Mouse (Mus musculus): ENCODE data around the gene Cdk5r2. TPM values are rescaled to one million over a fixed set of nuclear protein-coding genes. Genes with fewer than 3 reads are reported as not detected.
"Not testable (repeated sequence)": the region's sequence is repeated elsewhere in the genome, so short reads cannot be mapped to it uniquely, and the experiment has no call there.

Cdk5r2 gene
- polyA plus RNA-seq, 1 experiment from 2014 or later: not detected

GRCm38 (mm10) chr1:74818509-74818908, 36.2 kb upstream of the Cdk5r2 start:
- no peaks in the 10 kb centered on the region for H3K4me1 ChIP-seq
- WGBS: 93% methylated on average over 1 of the region's 1 CpGs
- no peak overlapping the region for H3K9ac ChIP-seq
- H3K4me2 ChIP-seq: no peak overlapping the region
- H3K27ac ChIP-seq: no peak overlapping the region
- ATAC-seq (ENCODE audit: insufficient number of reproducible peaks, low FRiP score, low TSS enrichment, low read depth): no peak
- no peak overlapping the region for H3K4me3 ChIP-seq
- H3K9me3 ChIP-seq: no peaks in the 10 kb centered on the region
- no peaks in the 10 kb centered on the region for H3K36me3 ChIP-seq
- H3K27me3 ChIP-seq: no peaks in the 10 kb centered on the region

GRCm38 (mm10) chr1:74823598-74823997, 31.1 kb upstream of the Cdk5r2 start:
- H3K36me3 ChIP-seq; H3K4me2 ChIP-seq; ATAC-seq (ENCODE audit: insufficient number of reproducible peaks, low FRiP score, low TSS enrichment, low read depth); H3K27ac ChIP-seq; H3K4me1 ChIP-seq; H3K4me3 ChIP-seq; H3K27me3 ChIP-seq; H3K9me3 ChIP-seq; H3K9ac ChIP-seq: not testable (repeated sequence)
- WGBS: 99% methylated on average over 4 of the region's 4 CpGs

DNA sequence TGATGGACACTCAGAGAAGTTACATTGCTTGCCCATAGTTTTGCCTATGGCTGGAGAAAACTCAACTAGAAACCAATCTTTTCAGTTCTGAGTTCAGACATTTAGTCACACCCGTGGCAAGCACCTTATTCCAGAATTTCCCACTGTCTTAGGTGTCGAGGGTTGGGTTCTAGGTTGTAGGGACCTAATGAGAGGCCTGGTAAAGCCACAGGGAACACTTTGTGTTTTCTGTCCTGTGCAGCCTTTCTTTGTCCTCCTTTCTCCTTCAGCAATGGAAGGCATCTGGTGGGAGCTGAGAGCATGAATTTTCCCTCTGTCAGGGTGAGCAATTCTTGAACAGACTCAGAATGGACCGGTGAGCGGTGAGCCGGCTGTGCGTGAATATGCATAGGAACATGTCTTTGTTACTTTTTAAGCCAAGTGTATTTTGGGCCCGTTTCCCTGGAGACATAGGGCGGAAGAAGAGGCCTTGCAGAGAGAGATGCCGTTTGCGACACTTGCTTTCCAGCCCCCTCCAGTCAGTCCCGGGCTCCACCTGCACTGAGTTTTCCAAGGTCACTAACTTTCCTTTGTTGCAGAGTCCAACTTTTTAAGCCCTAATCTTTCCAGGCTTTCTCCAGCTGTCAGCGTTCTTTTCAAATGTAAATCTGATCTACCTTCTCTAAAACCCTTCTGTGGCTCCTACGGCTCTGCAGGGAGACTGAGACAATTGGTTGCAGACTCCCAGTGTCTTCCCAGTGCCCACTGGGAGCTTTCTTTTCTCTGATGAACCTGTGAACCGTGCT, 30.0 kb upstream of the Cdk5r2 start:
- H3K4me3 ChIP-seq: no peak overlapping the region
- no peak overlapping the region for H3K4me2 ChIP-seq
- no peaks in the 10 kb centered on the region for H3K27me3 ChIP-seq
- 37% methylated on average over 14 of the region's 14 CpGs for WGBS
- no peak overlapping the region for H3K9ac ChIP-seq
- no peaks in the 10 kb centered on the region for H3K4me1 ChIP-seq
- no peak for ATAC-seq (ENCODE audit: insufficient number of reproducible peaks, low FRiP score, low TSS enrichment, low read depth)
- H3K27ac ChIP-seq: no peak overlapping the region
- H3K36me3 ChIP-seq: no peaks in the 10 kb centered on the region
- no peaks in the 10 kb centered on the region for H3K9me3 ChIP-seq

- no peaks in the 10 kb centered on the region for H3K36me3 ChIP-seq
Observed at GRCm38 (mm10) chr1:74830061-74830460, 24.7 kb upstream of the Cdk5r2 start.

GRCm38 (mm10) chr1:74833255-74833654, 21.5 kb upstream of the Cdk5r2 start:
- Histone ChIP-seq H3K27me3 (no peaks in the 10 kb centered on the region; the same call in 1 of the 2 replicates), H3K4me1 (no peaks in the 10 kb centered on the region), H3K36me3 (no peaks in the 10 kb centered on the region), H3K9me3 (no peaks in the 10 kb centered on the region), H3K4me3 (no peak overlapping the region), H3K9ac (no peak overlapping the region), H3K27ac (no peak overlapping the region), H3K4me2 (no peak overlapping the region)
- ATAC-seq (ENCODE audit: insufficient number of reproducible peaks, low FRiP score, low TSS enrichment, low read depth): no peak
- WGBS: 85% methylated on average over 3 of the region's 3 CpGs

More at GRCm38 (mm10) chr1:74830061-74830460, 24.7 kb upstream of the Cdk5r2 start:
- Histone ChIP-seq H3K27me3 (no peaks in the 10 kb centered on the region; the same call in 1 of the 2 replicates), H3K4me2 (no peak overlapping the region), H3K9me3 (no peaks in the 10 kb centered on the region), H3K27ac (no peak overlapping the region), H3K9ac (no peak overlapping the region), H3K4me1 (no peaks in the 10 kb centered on the region), H3K4me3 (no peak overlapping the region)
- WGBS: 81% methylated on average over 9 of the region's 9 CpGs
- no peak for ATAC-seq (ENCODE audit: insufficient number of reproducible peaks, low FRiP score, low TSS enrichment, low read depth)

GRCm38 (mm10) chr1:74843090-74843489, 11.6 kb upstream of the Cdk5r2 start:
- Histone ChIP-seq H3K36me3 (no peaks in the 10 kb centered on the region), H3K4me2 (no peak overlapping the region), H3K4me1 (no peaks in the 10 kb centered on the region), H3K27ac (no peak overlapping the region), H3K27me3 (peaks cover 13% of the 10 kb centered on the region; the same call in 1 of the 2 replicates), H3K9ac (no peak overlapping the region), H3K9me3 (no peaks in the 10 kb centered on the region), H3K4me3 (no peak overlapping the region)
- ATAC-seq (ENCODE audit: insufficient number of reproducible peaks, low FRiP score, low TSS enrichment, low read depth): no peak
- WGBS: 76% methylated on average over 5 of the region's 5 CpGs

DNA sequence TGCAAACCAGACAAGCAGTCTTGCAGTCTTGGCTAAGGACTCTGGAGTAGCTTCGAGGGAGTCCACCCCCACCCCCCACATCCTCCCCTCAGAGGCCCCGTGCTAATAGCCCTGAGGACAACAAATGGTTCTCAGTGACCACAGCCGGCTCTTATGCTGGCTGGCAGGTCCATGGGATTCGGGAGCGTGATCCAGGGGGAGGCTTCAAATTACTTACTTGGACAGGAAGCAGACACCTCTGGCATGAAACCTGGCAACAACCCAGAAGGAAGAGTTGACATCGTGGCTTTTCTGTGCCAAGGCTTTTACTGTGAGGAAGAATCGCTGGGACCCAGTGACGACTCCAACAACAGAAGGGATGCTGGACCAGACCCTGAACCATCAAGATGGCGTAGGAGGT, 8.4 kb upstream of the Cdk5r2 start:
- Histone ChIP-seq H3K36me3 (no peaks in the 10 kb centered on the region), H3K27me3 (peaks cover 26% of the 10 kb centered on the region), H3K4me2 (no peak overlapping the region), H3K27ac (no peak overlapping the region), H3K9me3 (no peaks in the 10 kb centered on the region), H3K4me1 (no peaks in the 10 kb centered on the region), H3K4me3 (no peak overlapping the region), H3K9ac (no peak overlapping the region)
- WGBS: 29% methylated on average over 9 of the region's 9 CpGs
- no peak for ATAC-seq (ENCODE audit: insufficient number of reproducible peaks, low FRiP score, low TSS enrichment, low read depth)

DNA sequence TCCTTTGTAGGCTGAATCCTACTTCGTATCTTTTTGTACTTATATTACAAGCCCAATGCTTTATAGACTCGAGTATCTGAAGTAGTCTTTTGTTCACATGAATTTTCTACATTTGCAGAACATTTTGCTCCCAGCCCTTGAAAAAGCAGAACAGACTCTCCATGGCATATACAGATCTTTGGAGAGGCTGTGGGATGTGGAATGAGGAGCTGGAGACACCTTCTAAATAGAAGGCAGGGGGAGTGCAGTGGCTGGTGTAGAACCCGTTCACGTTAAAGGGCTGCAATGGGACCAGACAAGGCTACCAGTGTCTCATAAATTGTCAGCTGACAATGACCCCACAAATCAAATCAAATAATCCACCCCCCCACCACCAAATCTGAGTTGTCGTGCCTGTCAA, 5.8 kb upstream of the Cdk5r2 start:
- 44% methylated on average over 5 of the region's 5 CpGs for WGBS
- H3K27me3 ChIP-seq: peaks cover 49% of the 10 kb centered on the region

GRCm38 (mm10) chr1:74850251-74850650, 4.5 kb upstream of the Cdk5r2 start:
- 24% methylated on average over 6 of the region's 6 CpGs for WGBS
- no peak overlapping the region for H3K4me2 ChIP-seq
- no peaks in the 10 kb centered on the region for H3K36me3 ChIP-seq
- no peak overlapping the region for H3K4me3 ChIP-seq
- no peak for ATAC-seq (ENCODE audit: insufficient number of reproducible peaks, low FRiP score, low TSS enrichment, low read depth)
- no peak overlapping the region for H3K27ac ChIP-seq
- no peak overlapping the region for H3K9ac ChIP-seq
- no peaks in the 10 kb centered on the region for H3K9me3 ChIP-seq
- peaks cover 60% of the 10 kb centered on the region for H3K27me3 ChIP-seq
- peaks cover 10% of the 10 kb centered on the region for H3K4me1 ChIP-seq

More for the DNA sequence above, 5.8 kb upstream of the Cdk5r2 start:
- Histone ChIP-seq H3K36me3 (no peaks in the 10 kb centered on the region), H3K9me3 (no peaks in the 10 kb centered on the region), H3K27ac (no peak overlapping the region), H3K9ac (no peak overlapping the region), H3K4me2 (no peak overlapping the region), H3K4me3 (no peak overlapping the region), H3K4me1 (no peaks in the 10 kb centered on the region)
- ATAC-seq (ENCODE audit: insufficient number of reproducible peaks, low FRiP score, low TSS enrichment, low read depth): no peak

GRCm38 (mm10) chr1:74851001-74851775, 3.5 kb upstream of the Cdk5r2 start:
- Histone ChIP-seq H3K27ac (no peak overlapping the region), H3K27me3 (peaks cover 69% of the 10 kb centered on the region), H3K9ac (no peak overlapping the region), H3K9me3 (no peaks in the 10 kb centered on the region), H3K4me2 (no peak overlapping the region), H3K36me3 (no peaks in the 10 kb centered on the region), H3K4me1 (peaks cover 19% of the 10 kb centered on the region), H3K4me3 (no peak overlapping the region)
- WGBS: 20% methylated on average over 6 of the region's 6 CpGs
- no peak for ATAC-seq (ENCODE audit: insufficient number of reproducible peaks, low FRiP score, low TSS enrichment, low read depth)

DNA sequence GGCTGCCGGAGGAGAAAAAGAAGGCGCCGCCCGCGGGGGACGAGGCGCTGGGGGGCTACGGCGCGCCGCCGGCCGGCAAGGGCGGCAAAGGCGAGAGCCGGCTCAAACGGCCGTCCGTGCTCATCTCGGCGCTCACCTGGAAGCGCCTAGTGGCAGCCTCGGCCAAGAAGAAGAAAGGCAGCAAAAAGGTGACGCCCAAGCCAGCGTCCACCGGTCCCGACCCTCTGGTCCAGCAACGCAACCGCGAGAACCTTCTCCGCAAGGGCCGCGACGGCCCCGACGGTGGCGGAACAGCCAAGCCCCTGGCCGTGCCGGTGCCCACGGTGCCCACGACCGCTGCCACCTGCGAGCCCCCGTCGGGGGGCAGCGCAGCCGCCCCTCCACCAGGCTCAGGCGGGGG, 422 bp downstream of the Cdk5r2 start:
- peak overlapping the region; percentile 100 for H3K4me2 ChIP-seq

More for the DNA sequence above, 422 bp downstream of the Cdk5r2 start:
- Histone ChIP-seq H3K4me3 (peak overlapping the region; percentile 65), H3K36me3 (no peaks in the 10 kb centered on the region), H3K9me3 (no peaks in the 10 kb centered on the region), H3K27ac (no peak overlapping the region), H3K9ac (peak overlapping the region; percentile 44), H3K27me3 (peaks cover 98% of the 10 kb centered on the region), H3K4me1 (peaks cover 37% of the 10 kb centered on the region)
- 2% methylated on average over 47 of the region's 48 CpGs for WGBS
- ATAC-seq (ENCODE audit: insufficient number of reproducible peaks, low FRiP score, low TSS enrichment, low read depth): no peak
